Mouse (Mus musculus) intestine, embryonic 16.5 days (tissue): ENCODE data around the gene Col13a1. TPM values are rescaled to one million over a fixed set of nuclear protein-coding genes. Genes with fewer than 3 reads are reported as not detected.

Experiments used
- ATAC-seq: fragments of 200-750 bp; cut with Nextera tagmentation; 2 replicates; pipeline ENCODE4 v1.8.0; 2017; ENCODE audit warnings: moderate TSS enrichment, moderate library complexity
- H3K27ac ChIP-seq: fragments of 300-500 bp; sonication (generic); 2 replicates; pipeline ENCODE4 v1.5.1; 2014; ENCODE audit warnings: mild to moderate bottlenecking, low read length
- H3K27me3 ChIP-seq: fragments of 300-500 bp; sonication (generic); replicated peaks from 2 replicates; pipeline ENCODE4 v1.6.1; 2014; ENCODE audit warnings: low read length, control low read depth, mixed read lengths; ENCODE audit not compliant: control insufficient read depth, insufficient read depth
- H3K36me3 ChIP-seq: fragments of 300-500 bp; sonication (generic); 2 replicates; pipeline ENCODE4 v1.6.1; 2014; ENCODE audit warnings: low read length, control low read depth; ENCODE audit not compliant: control insufficient read depth, insufficient read depth
- H3K4me1 ChIP-seq: fragments of 300-500 bp; sonication (generic); 2 replicates; pipeline ENCODE4 v1.6.1; 2014; ENCODE audit warnings: low read length, control low read depth, mixed read lengths; ENCODE audit not compliant: control insufficient read depth, insufficient read depth
- H3K4me2 ChIP-seq: fragments of 300-500 bp; sonication (generic); 2 replicates; pipeline ENCODE4 v1.6.1; 2014; ENCODE audit warnings: low read depth, low read length, control low read depth
- H3K4me3 ChIP-seq: fragments of 300-500 bp; sonication (generic); 2 replicates; pipeline ENCODE4 v1.5.1; 2014; ENCODE audit warnings: mild to moderate bottlenecking, low read length
- H3K9ac ChIP-seq: fragments of 300-500 bp; sonication (generic); 2 replicates; pipeline ENCODE4 v1.6.1; 2014; ENCODE audit warnings: low read depth, low read length
- H3K9me3 ChIP-seq: fragments of 300-500 bp; sonication (generic); 2 replicates; pipeline ENCODE4 v1.6.1; 2016; ENCODE audit warnings: low read length, control low read depth; ENCODE audit not compliant: control insufficient read depth
- WGBS: fragments of 180-500 bp; shearing (Covaris S2); extraction: QIAGEN DNeasy Blood & Tissue Kit; methylation state at CpG from one replicate; pipeline ENCODE4 v1.1.7; 2014; 5-methylcytosine and 5-hydroxymethylcytosine counted together
- polyA plus RNA-seq: library from polyadenylated mRNA; unstranded; fragments of >200 nt; fragmentation: Nextera tagmentation; extraction: Ambion mirVana; gene quantifications from 2 replicates; pipeline ENCODE4 v1.2.1, GENCODE M21; 2015

Gene Col13a1
- polyA plus RNA-seq, 1 experiment from 2014 or later = 4.5 TPM

- Histone ChIP-seq H3K4me3 (no peak overlapping the region), H3K9me3 (no peaks in the 10 kb centered on the region), H3K27me3 (no peaks in the 10 kb centered on the region), H3K4me2 (no peak overlapping the region), H3K4me1 (0 out of 2 replicates have a peak, but pooled peaks cover 3% of the 10 kb centered on the region), H3K36me3 (no peaks in the 10 kb centered on the region), H3K27ac (no peak overlapping the region), H3K9ac (no peak overlapping the region)
- 46% methylated on average over 2 of the region's 2 CpGs for WGBS
- ATAC-seq = no peak
These were observed 36.2 kb downstream of the Col13a1 start for GRCm38 (mm10) chr10:61942719-61943118.

- Histone ChIP-seq H3K9ac (peak overlapping the region; percentile 52), H3K4me3 (peak overlapping the region; percentile 28), H3K27me3 (no peaks in the 10 kb centered on the region), H3K4me2 (peak overlapping the region; percentile 55), H3K27ac (no peak overlapping the region), H3K4me1 (peaks cover 14% of the 10 kb centered on the region), H3K36me3 (no peaks in the 10 kb centered on the region), H3K9me3 (no peaks in the 10 kb centered on the region)
- 5% methylated on average over 28 of the region's 28 CpGs for WGBS
- ATAC-seq = peak; percentile 54
These were observed 42.4 kb downstream of the Col13a1 start for GRCm38 (mm10) chr10:61936211-61937121.

GRCm38 (mm10) chr10:61931678-61932077 lies 47.2 kb downstream of the Col13a1 start:
- Histone ChIP-seq H3K4me2 (no peak overlapping the region), H3K9me3 (no peaks in the 10 kb centered on the region), H3K36me3 (no peaks in the 10 kb centered on the region), H3K9ac (no peak overlapping the region), H3K4me1 (peaks cover 17% of the 10 kb centered on the region), H3K27ac (no peak overlapping the region), H3K27me3 (no peaks in the 10 kb centered on the region), H3K4me3 (no peak overlapping the region)
- ATAC-seq = no peak
- WGBS = 43% methylated on average over 6 of the region's 6 CpGs

- no peak overlapping the region for H3K27ac ChIP-seq
- H3K4me1 ChIP-seq = peaks cover 9% of the 10 kb centered on the region
- H3K9ac ChIP-seq = no peak overlapping the region
- ATAC-seq = no peak
- 75% methylated on average over 6 of the region's 6 CpGs for WGBS
- H3K9me3 ChIP-seq = no peaks in the 10 kb centered on the region
- H3K27me3 ChIP-seq = no peaks in the 10 kb centered on the region
- no peak overlapping the region for H3K4me3 ChIP-seq
- H3K4me2 ChIP-seq = no peak overlapping the region
- H3K36me3 ChIP-seq = no peaks in the 10 kb centered on the region
These were observed 49.0 kb downstream of the Col13a1 start for GRCm38 (mm10) chr10:61929901-61930300.

- peak overlapping the region; percentile 9 for H3K9ac ChIP-seq
These were observed 49.9 kb downstream of the Col13a1 start for GRCm38 (mm10) chr10:61928725-61929651.

GRCm38 (mm10) chr10:61925691-61926090 lies 53.2 kb downstream of the Col13a1 start:
- Histone ChIP-seq H3K4me1 (peaks cover 13% of the 10 kb centered on the region), H3K9me3 (no peaks in the 10 kb centered on the region), H3K36me3 (no peaks in the 10 kb centered on the region), H3K4me3 (no peak overlapping the region), H3K27me3 (no peaks in the 10 kb centered on the region), H3K4me2 (no peak overlapping the region), H3K9ac (no peak overlapping the region), H3K27ac (no peak overlapping the region)
- no peak for ATAC-seq

More at GRCm38 (mm10) chr10:61928725-61929651, 49.9 kb downstream of the Col13a1 start:
- peak overlapping the region; percentile 60 for H3K27ac ChIP-seq
- H3K4me2 ChIP-seq = peak overlapping the region; percentile 6; the same call in 1 of the 2 replicates
- H3K27me3 ChIP-seq = no peaks in the 10 kb centered on the region
- H3K4me3 ChIP-seq = no peak overlapping the region
- 13% methylated on average over 24 of the region's 24 CpGs for WGBS
- peak; percentile 77 for ATAC-seq
- no peaks in the 10 kb centered on the region for H3K9me3 ChIP-seq
- peaks cover 9% of the 10 kb centered on the region for H3K4me1 ChIP-seq
- no peaks in the 10 kb centered on the region for H3K36me3 ChIP-seq

GRCm38 (mm10) chr10:61920655-61921365 lies 58.1 kb downstream of the Col13a1 start:
- Histone ChIP-seq H3K9me3 (no peaks in the 10 kb centered on the region), H3K9ac (peak overlapping the region; percentile 36; the same call in 1 of the 2 replicates), H3K27me3 (no peaks in the 10 kb centered on the region), H3K36me3 (no peaks in the 10 kb centered on the region), H3K27ac (peak overlapping the region; percentile 82), H3K4me2 (0 out of 2 replicates have a peak overlapping the region, but pooled peaks have one; percentile 22), H3K4me3 (no peak overlapping the region), H3K4me1 (peaks cover 9% of the 10 kb centered on the region)
- ATAC-seq = peak; percentile 72
- 26% methylated on average over 11 of the region's 11 CpGs for WGBS

- Histone ChIP-seq H3K27ac (peak overlapping the region; percentile 82), H3K4me2 (0 out of 2 replicates have a peak overlapping the region, but pooled peaks have one; percentile 22), H3K27me3 (no peaks in the 10 kb centered on the region), H3K9me3 (no peaks in the 10 kb centered on the region), H3K4me3 (no peak overlapping the region), H3K36me3 (no peaks in the 10 kb centered on the region), H3K4me1 (peaks cover 9% of the 10 kb centered on the region), H3K9ac (peak overlapping the region; percentile 36; the same call in 1 of the 2 replicates)
- 25% methylated on average over 13 of the region's 13 CpGs for WGBS
- peak; percentile 76 for ATAC-seq
These were observed 58.8 kb downstream of the Col13a1 start for GRCm38 (mm10) chr10:61919924-61920654.
